Mouse (Mus musculus) stomach, postnatal 0 days (tissue): Measurements from ENCODE around the gene Abat. TPM values are rescaled to one million over a fixed set of nuclear protein-coding genes. Genes with fewer than 3 reads are reported as not detected.
"Not testable (repeated sequence)": the region's sequence is repeated elsewhere in the genome, so short reads cannot be mapped to it uniquely, and the experiment has no call there.

ENCODE experiments used
- ATAC-seq: fragments of 200-750 bp; cut with Nextera tagmentation; 2 replicates; pipeline ENCODE4 v1.8.0; 2017; ENCODE audit not compliant: low FRiP score, low TSS enrichment
- DNase-seq: peaks from one replicate; pipeline ENCODE4 v3.0.0-alpha.2; 2016; ENCODE audit warnings: low spot score
- H3K27ac ChIP-seq: fragments of 300-500 bp; sonication (generic); replicated peaks from 2 replicates; pipeline ENCODE4 v1.5.1; 2014; ENCODE audit warnings: mild to moderate bottlenecking, control low read depth
- H3K27me3 ChIP-seq: fragments of 300-500 bp; sonication (generic); 2 replicates; pipeline ENCODE4 v1.6.1; 2014; ENCODE audit warnings: low read length; ENCODE audit not compliant: control insufficient read depth, insufficient read depth
- H3K36me3 ChIP-seq: fragments of 300-500 bp; sonication (generic); 2 replicates; pipeline ENCODE4 v1.6.1; 2014; ENCODE audit warnings: low read length, mixed read lengths; ENCODE audit not compliant: control insufficient read depth, insufficient read depth
- H3K4me1 ChIP-seq: fragments of 300-500 bp; sonication (generic); replicated peaks from 2 replicates; pipeline ENCODE4 v1.6.1; 2014; ENCODE audit warnings: antibody characterized with exemption; ENCODE audit not compliant: control insufficient read depth, insufficient read depth
- H3K4me2 ChIP-seq: fragments of 300-500 bp; sonication (generic); replicated peaks from 2 replicates; pipeline ENCODE4 v1.6.1; 2014; ENCODE audit warnings: low read depth, mild to moderate bottlenecking, control low read depth, moderate library complexity
- H3K4me3 ChIP-seq: fragments of 300-500 bp; sonication (generic); 2 replicates; pipeline ENCODE4 v1.5.1; 2014; ENCODE audit warnings: low read depth, low read length, control low read depth
- H3K9ac ChIP-seq: fragments of 300-500 bp; sonication (generic); 2 replicates; pipeline ENCODE4 v1.6.1; 2014; ENCODE audit warnings: mild to moderate bottlenecking, low read length, control low read depth, mixed read lengths
- H3K9me3 ChIP-seq: fragments of 300-500 bp; sonication (generic); 2 replicates; pipeline ENCODE4 v1.6.1; 2016; ENCODE audit warnings: low read length; ENCODE audit not compliant: control insufficient read depth
- CTCF ChIP-seq: IDR thresholded peaks from 2 replicates; pipeline ENCODE4 v1.5.1; 2016; ENCODE audit warnings: antibody characterized with exemption, low read depth, mild to moderate bottlenecking, moderate library complexity
- EP300 ChIP-seq: optimal IDR thresholded peaks from 2 replicates; pipeline ENCODE3; 2016; ENCODE audit warnings: antibody characterized with exemption
- WGBS: fragments of 180-500 bp; shearing (Covaris S2); extraction: QIAGEN DNeasy Blood & Tissue Kit; methylation state at CpG from one replicate; pipeline ENCODE4 v1.1.7; 2014; 5-methylcytosine and 5-hydroxymethylcytosine counted together
- polyA plus RNA-seq: library from polyadenylated mRNA; unstranded; fragments of >200 nt; fragmentation: Nextera tagmentation; extraction: Ambion mirVana; gene quantifications from 2 replicates; pipeline ENCODE4 v1.2.1, GENCODE M21; 2015

Gene Abat
- polyA plus RNA-seq, 1 experiment from 2014 or later, result 4.1 TPM

- no peak for ATAC-seq
- H3K36me3 ChIP-seq, result no peaks in the 10 kb centered on the region
- WGBS, result 82% methylated on average over 3 of the region's 3 CpGs
- no peak overlapping the region for H3K4me3 ChIP-seq
- no peak overlapping the region for H3K27ac ChIP-seq
- no peaks in the 10 kb centered on the region for H3K4me1 ChIP-seq
- no peak for TF ChIP-seq EP300
- TF ChIP-seq CTCF, result no peak
- no peak overlapping the region for H3K9ac ChIP-seq
- no peak for DNase-seq
- H3K4me2 ChIP-seq, result no peak overlapping the region
- no peaks in the 10 kb centered on the region for H3K9me3 ChIP-seq
- no peaks in the 10 kb centered on the region for H3K27me3 ChIP-seq
Measured at GRCm38 (mm10) chr16:8554351-8554750, 41.1 kb downstream of the Abat start.

GRCm38 (mm10) chr16:8554751-8555150, 41.5 kb downstream of the Abat start:
- not testable (repeated sequence) for H3K4me3 ChIP-seq, H3K9me3 ChIP-seq, ATAC-seq, H3K4me1 ChIP-seq, H3K4me2 ChIP-seq, H3K9ac ChIP-seq, H3K27ac ChIP-seq, DNase-seq, H3K36me3 ChIP-seq, H3K27me3 ChIP-seq
- 85% methylated on average over 2 of the region's 2 CpGs for WGBS

- not testable (repeated sequence) for H3K9me3 ChIP-seq, H3K9ac ChIP-seq, H3K4me2 ChIP-seq, H3K4me1 ChIP-seq, ATAC-seq, H3K4me3 ChIP-seq, H3K27ac ChIP-seq, DNase-seq, H3K36me3 ChIP-seq, H3K27me3 ChIP-seq
- 79% methylated on average over 3 of the region's 3 CpGs for WGBS
Measured at GRCm38 (mm10) chr16:8555371-8555770, 42.1 kb downstream of the Abat start.

GRCm38 (mm10) chr16:8560079-8560478, 46.9 kb downstream of the Abat start:
- Histone ChIP-seq H3K9me3 (no peaks in the 10 kb centered on the region), H3K9ac (no peak overlapping the region), H3K36me3 (no peaks in the 10 kb centered on the region), H3K27me3 (no peaks in the 10 kb centered on the region), H3K4me2 (no peak overlapping the region), H3K4me1 (no peaks in the 10 kb centered on the region), H3K4me3 (no peak overlapping the region), H3K27ac (no peak overlapping the region)
- ATAC-seq (no peak), DNase-seq (no peak)
- no peak for TF ChIP-seq CTCF
- no peak for TF ChIP-seq EP300
- 95% methylated on average over 17 of the region's 17 CpGs for WGBS

GRCm38 (mm10) chr16:8561101-8561500, 47.9 kb downstream of the Abat start:
- H3K27ac ChIP-seq, H3K27me3 ChIP-seq, H3K4me3 ChIP-seq, H3K9me3 ChIP-seq, ATAC-seq, H3K4me1 ChIP-seq, H3K9ac ChIP-seq, H3K4me2 ChIP-seq, DNase-seq, H3K36me3 ChIP-seq: not testable (repeated sequence)
- WGBS, result 42% methylated on average over 4 of the region's 4 CpGs

- H3K27me3 ChIP-seq, H3K27ac ChIP-seq, H3K4me1 ChIP-seq, DNase-seq, H3K4me2 ChIP-seq, H3K9ac ChIP-seq, H3K9me3 ChIP-seq, ATAC-seq, H3K4me3 ChIP-seq, H3K36me3 ChIP-seq: not testable (repeated sequence)
- 42% methylated on average over 4 of the region's 4 CpGs for WGBS
Measured at GRCm38 (mm10) chr16:8561856-8562255, 48.6 kb downstream of the Abat start.

- not testable (repeated sequence) for H3K27me3 ChIP-seq, ATAC-seq, H3K4me3 ChIP-seq, H3K9me3 ChIP-seq, H3K4me2 ChIP-seq, H3K27ac ChIP-seq, H3K36me3 ChIP-seq, H3K9ac ChIP-seq, H3K4me1 ChIP-seq, DNase-seq
- WGBS, result 87% methylated on average over 3 of the region's 3 CpGs
Measured at GRCm38 (mm10) chr16:8562827-8563226, 49.6 kb downstream of the Abat start.
